Mouse (Mus musculus) macrophage (primary cell): ENCODE data around the gene Gm853. TPM values are rescaled to one million over a fixed set of nuclear protein-coding genes. Genes with fewer than 3 reads are reported as not detected.

ENCODE experiments used
- H3K27ac ChIP-seq: fragments of 350-480 bp; formaldehyde crosslinking; 2 replicates; pipeline ENCODE4 v1.9.0; 2021
- H3K36me3 ChIP-seq: fragments of 350-480 bp; formaldehyde crosslinking; 2 replicates; pipeline ENCODE4 v1.9.0; 2021; ENCODE audit errors: inconsistent target
- H3K4me3 ChIP-seq: fragments of 350-480 bp; formaldehyde crosslinking; 2 replicates; pipeline ENCODE4 v1.9.0; 2021; ENCODE audit errors: inconsistent target
- H3K79me2 ChIP-seq: fragments of 350-480 bp; formaldehyde crosslinking; 2 replicates; pipeline ENCODE4 v1.9.0; 2021; ENCODE audit errors: inconsistent target
- WGBS: methylation state at CpG from one replicate; pipeline ENCODE4 v1.1.7; 2026; ENCODE audit warnings: inconsistent platforms; ENCODE audit not compliant: missing documents; 5-methylcytosine and 5-hydroxymethylcytosine counted together
- polyA plus RNA-seq: library from polyadenylated mRNA; stranded (reverse); fragments of 250-400 nt; gene quantifications from 3 replicates; pipeline ENCODE4 v1.2.4, GENCODE M21; 2018; ENCODE audit warnings: inconsistent platforms

Gene Gm853
- polyA plus RNA-seq, 1 experiment from 2014 or later: not detected

DNA sequence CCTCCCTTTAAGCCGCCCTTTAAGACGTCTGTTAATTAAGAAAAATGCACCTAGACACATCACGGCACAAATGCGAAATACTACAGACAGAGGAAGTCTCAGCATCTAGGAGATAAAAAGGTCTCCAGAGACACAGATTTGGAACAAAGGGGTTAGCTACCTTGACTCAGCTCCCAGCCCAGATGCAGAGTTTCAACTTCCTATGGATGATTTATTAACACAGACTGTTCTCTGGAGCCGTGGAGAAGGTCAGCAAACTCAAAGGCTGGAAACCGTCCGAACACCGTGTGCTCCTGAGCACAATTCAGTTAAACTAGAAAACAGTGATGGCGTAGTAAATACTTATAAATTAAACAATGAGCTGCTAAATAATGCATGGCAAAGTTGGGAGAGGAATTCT, 29.9 kb downstream of the Gm853 start:
- 11% methylated on average over 9 of the region's 9 CpGs for WGBS
- no peaks in the 10 kb centered on the region for H3K79me2 ChIP-seq
- no peak overlapping the region for H3K27ac ChIP-seq
- H3K4me3 ChIP-seq: no peak overlapping the region
- H3K36me3 ChIP-seq: no peaks in the 10 kb centered on the region

DNA sequence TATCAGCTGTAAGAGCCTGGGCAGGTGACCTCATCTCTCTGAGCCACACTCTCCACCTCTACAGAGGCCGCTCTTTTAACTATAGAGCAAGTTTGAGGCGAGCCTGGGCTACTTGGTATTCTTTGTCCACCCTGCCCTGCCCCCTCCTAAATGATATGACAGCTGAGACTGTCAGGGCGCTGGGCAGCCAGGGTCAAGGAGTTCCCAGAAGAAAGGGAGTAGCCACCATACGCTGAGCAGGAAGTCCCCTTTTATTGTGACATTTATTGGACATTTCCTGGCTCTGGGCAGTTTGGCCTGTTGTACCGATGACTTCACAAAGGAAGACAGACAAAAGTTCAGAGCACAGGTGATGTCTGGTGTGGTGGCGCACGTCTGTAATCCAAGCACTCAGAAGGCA, 32.6 kb downstream of the Gm853 start:
- WGBS: 68% methylated on average over 7 of the region's 7 CpGs
- H3K4me3 ChIP-seq: no peak overlapping the region
- no peak overlapping the region for H3K27ac ChIP-seq
- no peaks in the 10 kb centered on the region for H3K36me3 ChIP-seq
- no peaks in the 10 kb centered on the region for H3K79me2 ChIP-seq

DNA sequence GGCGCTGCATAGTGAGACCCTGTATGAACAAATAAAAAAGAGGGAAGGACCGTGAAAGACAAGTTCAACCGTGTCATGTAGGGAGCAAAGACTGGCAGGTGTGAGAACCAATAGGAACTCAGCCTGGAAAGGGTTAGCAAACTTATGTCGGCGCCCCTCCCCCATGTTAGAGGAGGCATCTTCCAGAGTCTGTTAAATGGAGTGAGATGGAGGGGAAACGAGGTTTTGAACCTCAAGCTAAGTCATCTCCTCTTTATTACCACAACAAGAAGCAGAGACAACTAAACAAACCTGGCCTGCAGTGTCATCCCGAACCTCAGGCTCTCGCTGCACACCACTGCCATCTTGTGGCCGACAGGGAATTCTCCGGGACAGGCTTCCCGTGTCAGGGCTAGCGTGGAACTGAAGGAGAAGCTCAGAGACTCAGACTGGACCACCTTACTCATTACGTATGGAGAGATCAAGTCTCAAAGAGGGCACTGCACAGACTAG, 33.3 kb downstream of the Gm853 start:
- Histone ChIP-seq H3K36me3 (no peaks in the 10 kb centered on the region), H3K79me2 (no peaks in the 10 kb centered on the region), H3K27ac (no peak overlapping the region), H3K4me3 (no peak overlapping the region)
- 5% methylated on average over 13 of the region's 13 CpGs for WGBS

DNA sequence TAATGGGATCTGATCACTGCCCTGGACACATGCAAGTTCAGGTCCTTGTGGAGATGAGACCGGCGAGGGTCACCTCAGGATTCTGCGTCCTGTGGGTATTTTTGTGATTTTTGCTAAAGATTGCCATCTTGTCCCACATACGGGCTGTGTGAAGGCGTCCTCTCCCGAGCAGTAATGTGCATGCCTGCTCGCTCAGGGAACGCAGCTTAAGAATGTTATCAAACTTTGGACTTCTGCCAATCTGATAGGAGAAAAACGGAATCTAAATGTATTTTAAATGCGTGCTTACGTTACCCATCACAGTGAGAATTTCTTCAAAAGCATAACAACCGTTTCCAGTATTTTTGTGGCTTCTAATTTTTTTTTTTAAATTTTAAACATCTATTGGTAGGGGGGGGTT, 35.3 kb downstream of the Gm853 start:
- Histone ChIP-seq H3K36me3 (no peaks in the 10 kb centered on the region), H3K79me2 (no peaks in the 10 kb centered on the region), H3K27ac (no peak overlapping the region), H3K4me3 (no peak overlapping the region)
- WGBS: 41% methylated on average over 10 of the region's 12 CpGs

DNA sequence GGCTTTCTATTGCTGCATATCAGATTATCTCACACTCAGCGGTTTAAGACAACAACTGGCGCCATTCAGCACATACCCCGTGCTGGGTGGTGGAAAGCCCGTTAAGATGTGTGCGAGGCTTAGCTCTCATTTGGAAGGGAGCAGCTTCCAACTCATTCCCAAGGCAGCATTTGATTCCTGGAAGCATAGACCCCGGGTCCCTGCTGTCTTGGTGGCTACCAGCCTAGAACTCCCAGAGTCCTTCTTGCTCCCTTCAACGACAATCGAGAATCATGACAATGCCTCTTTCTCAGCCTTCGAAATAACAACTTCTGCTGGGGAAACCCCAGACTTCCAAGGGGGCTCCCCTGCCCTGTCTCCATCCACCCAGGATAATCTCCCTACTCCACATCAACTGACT, 35.8 kb downstream of the Gm853 start:
- H3K36me3 ChIP-seq: no peaks in the 10 kb centered on the region
- no peak overlapping the region for H3K27ac ChIP-seq
- no peaks in the 10 kb centered on the region for H3K79me2 ChIP-seq
- H3K4me3 ChIP-seq: no peak overlapping the region
- WGBS: 81% methylated on average over 9 of the region's 9 CpGs

DNA sequence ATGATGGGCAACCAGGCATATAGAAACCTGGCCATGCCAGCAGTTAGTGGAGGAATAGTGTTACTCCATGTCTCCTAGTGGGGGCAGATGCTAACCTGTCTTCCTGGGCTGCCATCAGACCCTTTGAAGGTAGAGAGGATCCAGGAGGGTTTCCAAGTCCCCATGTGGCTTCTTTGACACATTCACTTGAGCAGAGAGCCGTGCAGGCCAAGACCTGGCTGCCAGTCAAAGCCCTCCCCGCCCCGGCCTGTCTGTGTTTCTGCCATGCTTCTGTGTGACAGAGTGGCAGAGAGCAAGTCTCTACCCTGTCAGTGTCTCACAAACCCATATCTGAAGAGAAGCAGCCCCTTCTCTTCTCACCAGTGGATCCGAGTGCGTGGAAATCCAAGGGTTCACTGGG, 38.3 kb downstream of the Gm853 start:
- 94% methylated on average over 5 of the region's 5 CpGs for WGBS
- no peaks in the 10 kb centered on the region for H3K79me2 ChIP-seq
- no peaks in the 10 kb centered on the region for H3K36me3 ChIP-seq
- no peak overlapping the region for H3K4me3 ChIP-seq
- no peak overlapping the region for H3K27ac ChIP-seq

DNA sequence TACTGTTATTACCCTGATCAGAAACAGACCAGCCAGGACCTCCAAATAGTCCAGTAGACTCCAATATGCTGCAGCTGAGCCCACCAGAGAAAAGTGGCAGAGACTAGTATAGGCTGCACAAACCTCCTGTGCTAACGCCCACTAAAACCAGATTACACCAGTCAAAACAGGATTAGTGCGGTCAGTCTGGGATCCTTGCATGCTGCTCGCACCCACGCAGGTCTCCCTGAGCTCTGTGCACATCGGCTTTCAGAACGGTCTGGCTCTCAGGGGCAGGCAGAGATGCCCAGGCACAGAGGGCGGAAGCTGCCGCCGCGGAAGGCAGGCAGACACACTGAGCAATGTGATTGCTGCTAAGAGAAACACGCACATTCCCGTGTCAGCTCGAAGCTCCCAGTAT, 39.2 kb downstream of the Gm853 start:
- no peak overlapping the region for H3K4me3 ChIP-seq
- no peaks in the 10 kb centered on the region for H3K36me3 ChIP-seq
- 94% methylated on average over 13 of the region's 13 CpGs for whole genome bisulfite sequencing
- no peak overlapping the region for H3K27ac ChIP-seq
- no peaks in the 10 kb centered on the region for H3K79me2 ChIP-seq

DNA sequence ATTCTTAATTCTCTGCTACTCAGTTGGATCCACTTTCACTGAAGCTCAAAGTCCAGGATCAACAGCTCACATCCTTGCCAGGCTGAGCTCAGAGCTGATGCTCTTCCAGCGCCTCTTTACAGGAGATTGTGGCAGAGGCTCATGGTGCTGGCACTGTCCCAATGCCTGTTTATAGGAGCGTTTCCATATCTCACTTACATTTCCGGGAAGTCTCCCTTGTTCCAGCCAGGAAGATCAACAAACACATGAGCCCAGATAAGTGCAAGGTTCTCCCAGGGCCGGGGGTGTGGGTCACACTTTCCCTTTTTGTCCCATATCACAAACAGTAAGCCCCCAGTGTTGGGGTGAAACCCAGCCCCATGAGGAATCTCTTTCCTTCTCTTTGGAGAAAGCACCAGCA, 40.3 kb downstream of the Gm853 start:
- WGBS: 96% methylated on average over 4 of the region's 4 CpGs
- Histone ChIP-seq H3K4me3 (no peak overlapping the region), H3K36me3 (no peaks in the 10 kb centered on the region), H3K79me2 (no peaks in the 10 kb centered on the region), H3K27ac (no peak overlapping the region)

DNA sequence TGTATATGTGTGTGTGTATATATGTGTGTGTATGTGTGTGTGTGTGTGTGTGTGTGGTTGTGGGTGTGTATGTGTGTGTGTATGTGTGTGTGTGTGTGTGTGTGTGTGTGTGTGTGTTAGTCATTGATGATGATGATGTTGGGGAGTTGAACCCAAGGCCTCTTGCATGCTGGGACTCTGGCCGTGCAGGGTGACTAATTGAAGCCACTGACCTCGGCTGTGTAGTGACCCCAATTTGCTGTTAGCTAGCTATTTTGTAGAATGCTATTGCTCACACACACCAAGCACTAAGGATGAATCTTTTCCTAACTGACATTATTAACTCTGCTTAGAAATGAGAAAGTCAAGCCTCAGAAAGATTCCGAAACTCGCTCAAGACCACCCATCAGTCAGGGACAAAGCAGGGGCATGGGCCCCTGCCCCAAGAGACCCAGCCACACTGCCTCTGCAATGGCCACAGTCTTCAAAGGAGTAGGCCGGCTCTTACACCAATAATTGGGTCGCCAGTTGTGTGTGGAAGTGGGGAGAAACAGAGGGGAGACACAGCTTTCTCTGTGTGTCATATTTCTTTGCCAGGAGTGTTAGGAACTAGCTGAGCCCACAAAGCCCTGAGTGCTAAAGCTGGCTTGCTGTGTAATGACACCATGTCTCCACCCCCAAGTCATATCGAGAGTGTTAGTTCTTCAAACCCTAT, 41.1 kb downstream of the Gm853 start:
- no peaks in the 10 kb centered on the region for H3K36me3 ChIP-seq
- WGBS: 89% methylated on average over 7 of the region's 7 CpGs
- H3K79me2 ChIP-seq: no peaks in the 10 kb centered on the region
- H3K27ac ChIP-seq: no peak overlapping the region
- no peak overlapping the region for H3K4me3 ChIP-seq

DNA sequence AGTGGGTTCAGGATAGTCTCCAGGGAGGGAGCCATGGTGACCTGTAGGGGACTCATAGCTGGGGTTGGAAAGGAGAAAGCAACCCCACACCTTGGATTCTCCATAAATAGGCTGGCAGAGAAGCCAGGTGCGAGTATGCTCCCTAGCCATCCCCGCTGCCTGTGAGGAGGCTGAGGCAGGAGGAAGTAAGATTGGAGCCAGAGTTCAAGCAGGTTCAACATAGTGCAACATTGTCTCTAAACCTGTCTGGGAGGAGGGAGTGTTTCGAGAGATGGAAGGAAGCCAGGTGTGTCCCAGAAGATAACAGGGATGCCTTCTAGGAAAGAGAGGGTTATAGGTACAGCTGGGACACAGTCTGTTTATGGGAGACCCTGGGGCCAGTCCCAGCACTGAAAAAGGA, 42.3 kb downstream of the Gm853 start:
- 73% methylated on average over 3 of the region's 3 CpGs for WGBS
- H3K36me3 ChIP-seq: no peaks in the 10 kb centered on the region

DNA sequence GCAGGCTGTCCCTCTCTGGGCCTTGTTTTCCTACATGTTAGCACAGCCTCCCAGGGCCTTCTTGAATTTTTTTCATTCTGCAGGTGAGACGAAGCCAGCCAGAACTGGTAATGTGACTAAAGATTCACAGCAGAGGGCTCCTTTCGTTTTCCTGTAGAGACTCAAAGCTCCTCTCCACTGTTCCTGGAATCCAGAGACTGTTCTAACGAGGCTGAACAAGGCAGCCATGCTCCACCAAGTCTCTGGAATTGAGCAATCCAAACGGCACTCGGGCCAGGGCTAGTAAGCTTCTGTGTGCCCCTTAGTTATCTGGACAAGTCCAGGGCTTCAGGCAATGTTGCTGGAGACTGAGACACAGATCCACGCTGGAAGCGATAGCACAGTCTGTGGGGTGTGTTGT, 44.7 kb downstream of the Gm853 start:
- Histone ChIP-seq H3K4me3 (no peak overlapping the region), H3K79me2 (no peaks in the 10 kb centered on the region), H3K27ac (no peak overlapping the region), H3K36me3 (no peaks in the 10 kb centered on the region)
- WGBS: 69% methylated on average over 7 of the region's 7 CpGs

More for the DNA sequence above, 42.3 kb downstream of the Gm853 start:
- H3K27ac ChIP-seq: no peak overlapping the region
- H3K79me2 ChIP-seq: no peaks in the 10 kb centered on the region
- H3K4me3 ChIP-seq: no peak overlapping the region

DNA sequence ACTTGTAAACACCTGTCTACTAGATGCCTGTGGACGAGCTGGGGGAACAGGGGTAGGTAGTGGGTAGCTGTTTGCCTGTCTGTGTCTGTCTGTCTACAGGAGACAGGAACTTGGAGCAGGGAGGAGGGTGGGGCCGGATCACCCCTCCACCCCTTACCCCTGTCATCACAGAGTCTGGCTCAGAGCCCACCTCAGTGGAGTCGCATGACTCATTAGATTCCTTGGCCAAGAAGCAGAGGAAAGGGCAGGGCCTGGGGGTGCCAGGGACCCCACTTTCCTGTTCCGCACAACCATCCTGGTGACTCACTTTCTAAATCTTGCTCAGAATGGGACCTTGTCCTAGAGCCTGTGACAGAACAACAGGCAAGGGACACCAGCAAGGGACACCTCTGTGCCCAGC, 45.1 kb downstream of the Gm853 start:
- H3K36me3 ChIP-seq: no peaks in the 10 kb centered on the region
- no peak overlapping the region for H3K4me3 ChIP-seq
- WGBS: 32% methylated on average over 4 of the region's 4 CpGs
- H3K79me2 ChIP-seq: no peaks in the 10 kb centered on the region
- no peak overlapping the region for H3K27ac ChIP-seq

DNA sequence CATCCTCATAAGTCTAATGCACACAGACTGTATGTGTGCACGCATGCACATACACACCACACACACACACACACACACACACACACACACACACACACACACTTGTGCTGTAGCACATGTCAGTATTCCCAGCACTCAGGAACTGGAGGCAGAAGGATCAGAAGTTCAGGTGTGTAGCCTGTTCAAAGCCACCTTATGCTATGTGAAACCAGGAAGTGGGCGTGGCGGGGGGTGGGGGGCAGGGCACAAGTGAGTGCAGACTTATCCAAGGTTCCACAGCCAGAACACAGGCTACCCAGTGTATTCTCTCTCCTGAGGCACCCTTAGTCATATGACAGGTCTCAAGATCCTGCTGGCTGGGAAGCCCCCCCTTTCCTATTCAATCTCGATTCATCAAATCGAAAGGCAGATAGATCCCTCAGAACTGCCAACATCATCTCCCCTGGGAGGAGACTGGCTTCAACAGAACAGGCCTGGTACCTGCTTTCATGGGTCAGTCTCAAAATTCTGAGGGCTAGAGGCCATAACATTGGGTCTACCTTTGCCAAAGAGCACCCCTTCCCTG, 46.0 kb downstream of the Gm853 start:
- H3K4me3 ChIP-seq: no peak overlapping the region
- no peaks in the 10 kb centered on the region for H3K79me2 ChIP-seq
- 33% methylated on average over 4 of the region's 5 CpGs for WGBS
- no peaks in the 10 kb centered on the region for H3K36me3 ChIP-seq
- no peak overlapping the region for H3K27ac ChIP-seq

DNA sequence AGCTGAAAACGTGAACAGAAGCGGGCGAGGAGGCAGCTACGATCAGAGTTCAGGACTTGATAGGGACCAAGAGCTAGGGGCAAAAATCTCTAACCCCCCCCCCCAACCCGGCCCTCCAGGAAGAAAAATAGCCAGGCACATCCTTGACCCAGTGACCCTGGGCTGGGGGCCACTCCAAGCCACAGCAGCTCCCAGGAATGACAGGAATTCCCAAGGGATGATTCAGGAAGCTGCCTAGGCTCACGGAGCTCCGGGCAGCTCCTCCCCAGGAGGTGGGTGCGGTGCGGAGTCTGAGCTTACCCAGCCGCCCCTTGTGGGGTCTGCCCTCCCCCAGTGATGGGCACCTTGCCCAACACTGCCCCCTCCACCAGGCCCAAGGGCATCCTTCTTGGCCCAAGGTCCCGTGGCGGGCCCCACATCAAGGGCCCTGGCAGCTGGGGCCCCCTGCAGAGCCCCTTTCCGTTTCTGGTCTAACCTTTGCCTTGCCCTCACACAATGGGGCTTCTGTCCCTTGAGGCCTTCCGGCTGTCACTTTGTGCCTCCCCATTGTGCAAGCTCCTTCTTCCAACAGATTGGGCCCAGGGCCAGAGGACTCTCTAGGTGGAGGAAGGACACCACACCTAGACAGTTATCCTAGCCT, 47.0 kb downstream of the Gm853 start, which contains the start of gene Tinagl1:
Tinagl1 (minus strand) TSS at position 51 of the 640 bp plus-strand sequence.
- no peaks in the 10 kb centered on the region for H3K36me3 ChIP-seq
- H3K27ac ChIP-seq: no peak within 1 kb of the TSS
- H3K79me2 ChIP-seq: no peaks in the 10 kb centered on the region
- WGBS: 8% methylated on average over 14 of the region's 14 CpGs
- no peak within 1 kb of the TSS for H3K4me3 ChIP-seq

DNA sequence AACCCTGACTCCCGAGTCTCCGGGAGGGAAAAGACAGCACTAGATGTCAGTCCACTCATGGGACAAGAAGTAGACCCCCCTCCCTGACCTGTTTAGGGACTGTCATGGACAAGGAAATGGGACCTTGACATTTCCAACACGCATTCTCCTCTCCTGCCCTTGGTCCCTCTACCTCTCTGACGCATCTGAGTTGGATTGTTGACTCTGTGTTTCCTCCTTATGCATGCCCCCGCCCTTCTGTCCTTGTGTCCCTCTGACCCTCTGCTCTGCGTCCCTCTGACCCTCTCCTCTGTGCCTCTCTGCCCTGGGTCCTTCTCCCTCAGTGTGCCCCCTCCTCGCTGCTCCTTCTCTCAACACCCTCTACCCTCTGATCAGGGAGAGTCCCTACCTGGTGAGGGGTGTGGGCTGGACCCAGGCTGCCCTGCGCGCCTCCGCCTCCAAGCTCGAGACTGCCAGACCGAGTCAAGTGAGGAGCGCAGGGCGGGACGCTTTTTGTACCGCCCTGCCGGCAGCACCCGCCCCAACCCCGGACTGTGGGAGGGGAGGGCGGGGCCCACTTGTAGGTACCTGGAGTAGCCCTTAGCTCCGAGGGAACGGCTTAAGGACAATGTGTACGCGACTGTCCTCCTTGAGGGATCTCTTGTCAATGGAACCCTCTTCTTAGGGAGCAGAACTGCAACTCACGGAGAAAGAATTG, 47.7 kb downstream of the Gm853 start:
- H3K27ac ChIP-seq: no peak overlapping the region
- H3K79me2 ChIP-seq: no peaks in the 10 kb centered on the region
- 16% methylated on average over 16 of the region's 25 CpGs for WGBS
- no peak overlapping the region for H3K4me3 ChIP-seq
- no peaks in the 10 kb centered on the region for H3K36me3 ChIP-seq
